Mouse (Mus musculus) stomach, embryonic 15.5 days (tissue): ENCODE results near the gene Omp. TPM values are rescaled to one million over a fixed set of nuclear protein-coding genes. Genes with fewer than 3 reads are reported as not detected.

Source experiments
- ATAC-seq: fragments of 200-750 bp; cut with Nextera tagmentation; 2 replicates; pipeline ENCODE4 v1.8.0; 2017; ENCODE audit warnings: low read depth, moderate number of reproducible peaks, moderate TSS enrichment; ENCODE audit not compliant: insufficient read depth, low FRiP score
- H3K27ac ChIP-seq: fragments of 300-500 bp; sonication (generic); 2 replicates; pipeline ENCODE4 v1.5.1; 2015; ENCODE audit warnings: mild to moderate bottlenecking, inconsistent platforms
- H3K27me3 ChIP-seq: fragments of 300-500 bp; sonication (generic); replicated peaks from 2 replicates; pipeline ENCODE4 v1.6.1; 2015; ENCODE audit warnings: inconsistent platforms
- H3K36me3 ChIP-seq: fragments of 300-500 bp; sonication (generic); 2 replicates; pipeline ENCODE4 v1.6.1; 2015; ENCODE audit warnings: inconsistent platforms
- H3K4me1 ChIP-seq: fragments of 300-500 bp; sonication (generic); 2 replicates; pipeline ENCODE4 v1.6.1; 2015; ENCODE audit warnings: inconsistent platforms
- H3K4me2 ChIP-seq: fragments of 300-500 bp; sonication (generic); 2 replicates; pipeline ENCODE4 v1.6.1; 2015; ENCODE audit warnings: mild to moderate bottlenecking, inconsistent platforms
- H3K4me3 ChIP-seq: fragments of 300-500 bp; sonication (generic); replicated peaks from 2 replicates; pipeline ENCODE4 v1.5.1; 2015; ENCODE audit warnings: inconsistent platforms
- H3K9ac ChIP-seq: fragments of 300-500 bp; sonication (generic); 2 replicates; pipeline ENCODE4 v1.6.1; 2015; ENCODE audit warnings: inconsistent platforms
- H3K9me3 ChIP-seq: fragments of 300-500 bp; sonication (generic); 2 replicates; pipeline ENCODE4 v1.6.1; 2016; ENCODE audit warnings: inconsistent platforms
- WGBS: fragments of 180-500 bp; shearing (Covaris S2); methylation state at CpG from one replicate; pipeline ENCODE4 v1.1.7; 2015; 5-methylcytosine and 5-hydroxymethylcytosine counted together
- polyA plus RNA-seq: library from polyadenylated mRNA; unstranded; fragments of >200 nt; fragmentation: Nextera tagmentation; extraction: Ambion mirVana; gene quantifications from 2 replicates; pipeline ENCODE4 v1.2.1, GENCODE M21; 2015

The Omp gene
- polyA plus RNA-seq, 1 experiment from 2014 or later, result 0.68 TPM

DNA sequence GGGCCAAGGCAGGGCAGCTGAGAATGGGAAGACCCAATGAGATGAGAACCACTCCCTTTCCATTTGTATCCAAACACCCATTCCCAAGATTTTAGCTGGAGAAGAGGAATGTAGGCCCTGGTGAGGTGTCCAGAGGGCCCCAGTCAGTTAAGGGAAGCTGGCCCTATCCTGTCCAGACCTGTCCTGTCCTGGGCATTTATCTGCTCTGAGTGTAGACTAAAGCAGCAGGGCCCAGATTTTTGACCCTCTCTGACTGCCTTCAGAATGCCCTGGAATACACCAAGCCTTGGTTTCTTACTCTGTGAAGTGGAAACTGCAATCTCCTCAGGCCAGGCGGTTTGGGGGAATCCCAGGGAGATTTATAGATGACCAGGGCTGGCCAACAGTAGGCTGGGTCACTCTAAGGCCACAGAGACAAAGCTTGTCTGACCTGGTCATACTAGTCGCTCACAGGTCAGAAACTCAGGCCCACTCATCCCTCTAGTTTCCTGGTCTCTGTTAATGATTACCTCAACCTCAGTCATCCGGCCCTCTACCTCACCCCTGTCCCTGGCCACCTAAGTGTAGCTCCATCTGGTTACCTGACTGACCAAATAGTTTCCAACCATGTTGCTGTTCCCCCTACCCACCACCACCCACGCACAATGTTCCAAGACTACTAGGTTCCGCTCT lies 33.4 kb upstream of the Omp start:
- peak overlapping the region; percentile 85 for H3K4me2 ChIP-seq
- peak; percentile 6; the same call in 1 of the 2 replicates for ATAC-seq
- peak overlapping the region; percentile 87 for H3K27ac ChIP-seq
- no peaks in the 10 kb centered on the region for H3K27me3 ChIP-seq
- H3K4me3 ChIP-seq, result peak overlapping the region; percentile 82
- H3K36me3 ChIP-seq, result no peaks in the 10 kb centered on the region
- H3K4me1 ChIP-seq, result peaks cover 9% of the 10 kb centered on the region; the same call in 1 of the 2 replicates
- WGBS, result 70% methylated on average over 5 of the region's 5 CpGs
- peak overlapping the region; percentile 37; the same call in 1 of the 2 replicates for H3K9ac ChIP-seq
- H3K9me3 ChIP-seq, result no peaks in the 10 kb centered on the region

DNA sequence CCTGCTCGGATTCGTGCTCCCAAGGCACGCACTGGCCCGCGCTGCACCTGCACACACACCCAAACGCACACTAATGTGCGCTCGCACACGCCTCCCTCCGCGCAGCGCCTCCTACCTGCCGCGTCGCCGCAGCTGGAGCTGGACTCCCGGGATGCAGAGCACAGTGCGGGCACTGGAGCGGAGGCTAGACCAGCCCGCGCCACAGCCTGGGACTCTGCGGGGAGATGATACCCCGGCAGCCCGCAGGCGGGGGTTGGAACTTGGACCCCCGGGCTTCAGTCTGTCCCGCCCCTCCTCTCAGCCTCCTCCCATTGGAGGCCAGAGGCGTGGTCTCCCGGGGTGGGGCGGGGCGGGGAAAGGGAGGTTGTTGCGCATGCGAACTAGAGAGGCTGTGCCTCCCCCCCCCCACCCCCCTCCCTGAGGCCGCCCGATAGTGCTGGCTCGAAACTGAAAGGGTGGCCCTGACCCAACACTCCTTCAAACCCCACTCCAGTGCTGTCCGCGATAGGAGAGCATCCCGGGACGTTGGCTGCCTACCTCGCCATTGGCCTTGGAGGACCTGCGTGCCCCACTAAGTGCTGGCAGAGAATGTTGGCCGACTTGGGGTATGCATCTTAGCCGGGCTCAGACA lies 32.7 kb upstream of the Omp start, which contains the start of gene Capn5:
Capn5 (minus strand) TSS at position 346 of the 631 bp plus-strand sequence.
- Histone ChIP-seq H3K9me3 (no peaks in the 10 kb centered on the region), H3K27ac (peak within 1 kb of the TSS; percentile 87), H3K4me3 (peak within 1 kb of the TSS; percentile 82), H3K4me2 (peak within 1 kb of the TSS; percentile 85), H3K27me3 (no peaks in the 10 kb centered on the region), H3K9ac (peak within 1 kb of the TSS; percentile 50), H3K36me3 (no peaks in the 10 kb centered on the region), H3K4me1 (peaks cover 14% of the 10 kb centered on the region; the same call in 1 of the 2 replicates)
- ATAC-seq, result peak; percentile 82
- 2% methylated on average over 41 of the region's 44 CpGs for WGBS

DNA sequence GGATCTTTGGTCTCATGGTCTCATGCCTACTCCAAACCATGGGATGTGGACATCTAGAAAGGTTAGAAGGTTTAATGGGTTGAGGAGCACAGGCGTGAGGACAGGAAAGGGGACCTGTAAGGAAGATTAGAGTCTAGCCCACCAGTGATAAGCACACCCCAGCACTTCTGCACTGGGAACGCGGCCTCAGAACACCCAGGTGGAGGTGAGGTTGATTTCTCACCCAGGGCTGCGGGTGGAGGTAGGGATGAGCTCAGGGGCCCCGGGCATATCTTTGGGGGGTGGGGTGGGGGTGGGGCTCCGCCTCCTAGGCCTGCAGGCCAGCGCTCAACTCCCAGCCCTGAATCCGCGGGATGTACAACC lies 32.2 kb upstream of the Omp start:
- H3K9me3 ChIP-seq, result no peaks in the 10 kb centered on the region
- peak overlapping the region; percentile 85 for H3K4me2 ChIP-seq
- peak overlapping the region; percentile 50 for H3K9ac ChIP-seq
- no peak for ATAC-seq
- peaks cover 18% of the 10 kb centered on the region; the same call in 1 of the 2 replicates for H3K4me1 ChIP-seq
- peak overlapping the region; percentile 82 for H3K4me3 ChIP-seq
- no peaks in the 10 kb centered on the region for H3K36me3 ChIP-seq
- 4% methylated on average over 9 of the region's 9 CpGs for WGBS
- peak overlapping the region; percentile 87 for H3K27ac ChIP-seq
- H3K27me3 ChIP-seq, result no peaks in the 10 kb centered on the region

DNA sequence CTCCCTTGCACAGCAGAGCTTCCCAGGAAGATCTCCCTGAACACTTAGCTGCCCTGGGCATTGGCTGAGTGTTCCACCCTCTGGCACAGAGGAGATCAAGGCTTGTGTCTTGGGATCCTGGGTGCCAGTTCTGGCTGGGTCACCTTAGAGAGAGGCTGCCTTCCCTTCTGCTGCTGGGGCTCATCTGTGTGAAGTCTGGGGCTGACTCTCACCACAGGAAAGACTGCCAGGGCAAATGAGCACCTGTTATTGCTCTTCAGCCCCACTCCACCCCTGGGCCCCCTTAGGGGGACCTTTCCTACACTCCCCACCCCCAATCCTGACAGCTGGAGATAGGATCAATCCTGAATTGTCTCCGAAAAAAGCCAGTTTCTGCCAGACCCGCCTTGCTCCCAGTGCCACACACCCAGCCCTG lies 31.8 kb upstream of the Omp start:
- 25% methylated on average over 2 of the region's 2 CpGs for WGBS
- peak overlapping the region; percentile 12; the same call in 1 of the 2 replicates for H3K9ac ChIP-seq
- ATAC-seq, result no peak

DNA sequence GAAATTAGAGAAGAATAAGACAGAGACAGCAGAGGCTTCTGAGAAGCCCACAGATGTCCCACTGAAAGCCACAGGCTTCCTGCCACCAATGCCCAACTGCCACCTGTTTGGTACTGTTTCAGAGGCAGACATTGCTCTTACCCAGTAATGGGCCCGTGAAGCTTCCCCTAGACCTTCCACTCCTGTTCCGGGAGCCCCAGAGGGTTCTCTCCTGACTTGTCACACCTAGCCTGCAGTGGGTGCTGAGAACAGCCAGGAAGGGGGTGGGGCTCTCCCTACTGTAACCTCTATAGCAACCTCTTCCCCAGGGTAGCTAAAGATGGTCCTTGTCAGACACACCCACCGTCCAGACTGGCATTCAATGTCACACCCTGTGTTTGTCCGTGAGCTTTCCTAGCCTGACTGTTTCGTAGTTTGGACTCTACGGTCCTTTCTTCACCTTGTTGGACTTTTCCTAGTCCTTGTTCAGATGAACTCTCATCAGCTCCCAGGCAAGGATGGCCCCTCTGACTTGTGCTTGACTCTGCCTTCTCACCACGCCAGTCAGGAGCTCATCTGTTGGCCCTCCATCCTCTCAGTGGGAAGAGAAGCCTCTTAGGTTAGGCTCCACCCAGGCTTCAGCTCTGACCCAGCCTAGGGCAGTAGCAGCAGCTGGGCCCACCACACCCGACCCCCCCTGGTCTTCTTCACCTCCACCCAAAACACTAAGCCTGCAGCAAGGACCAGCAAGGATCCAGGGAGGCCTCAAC lies 31.2 kb upstream of the Omp start:
- peak overlapping the region; percentile 82 for H3K4me3 ChIP-seq
- H3K9ac ChIP-seq, result peak overlapping the region; percentile 12; the same call in 1 of the 2 replicates
- no peaks in the 10 kb centered on the region for H3K9me3 ChIP-seq
- H3K36me3 ChIP-seq, result no peaks in the 10 kb centered on the region
- ATAC-seq, result 0 out of 2 replicates have a peak, but pooled peaks have one; percentile 20
- WGBS, result 55% methylated on average over 8 of the region's 8 CpGs
- no peak overlapping the region for H3K27ac ChIP-seq
- peaks cover 26% of the 10 kb centered on the region for H3K4me1 ChIP-seq
- H3K27me3 ChIP-seq, result no peaks in the 10 kb centered on the region
- peak overlapping the region; percentile 85 for H3K4me2 ChIP-seq

More for the DNA sequence above, 31.8 kb upstream of the Omp start:
- Histone ChIP-seq H3K9me3 (no peaks in the 10 kb centered on the region), H3K4me1 (peaks cover 22% of the 10 kb centered on the region; the same call in 1 of the 2 replicates), H3K27ac (peak overlapping the region; percentile 87; the same call in 1 of the 2 replicates), H3K4me2 (peak overlapping the region; percentile 85), H3K27me3 (no peaks in the 10 kb centered on the region), H3K4me3 (peak overlapping the region; percentile 82), H3K36me3 (no peaks in the 10 kb centered on the region)

DNA sequence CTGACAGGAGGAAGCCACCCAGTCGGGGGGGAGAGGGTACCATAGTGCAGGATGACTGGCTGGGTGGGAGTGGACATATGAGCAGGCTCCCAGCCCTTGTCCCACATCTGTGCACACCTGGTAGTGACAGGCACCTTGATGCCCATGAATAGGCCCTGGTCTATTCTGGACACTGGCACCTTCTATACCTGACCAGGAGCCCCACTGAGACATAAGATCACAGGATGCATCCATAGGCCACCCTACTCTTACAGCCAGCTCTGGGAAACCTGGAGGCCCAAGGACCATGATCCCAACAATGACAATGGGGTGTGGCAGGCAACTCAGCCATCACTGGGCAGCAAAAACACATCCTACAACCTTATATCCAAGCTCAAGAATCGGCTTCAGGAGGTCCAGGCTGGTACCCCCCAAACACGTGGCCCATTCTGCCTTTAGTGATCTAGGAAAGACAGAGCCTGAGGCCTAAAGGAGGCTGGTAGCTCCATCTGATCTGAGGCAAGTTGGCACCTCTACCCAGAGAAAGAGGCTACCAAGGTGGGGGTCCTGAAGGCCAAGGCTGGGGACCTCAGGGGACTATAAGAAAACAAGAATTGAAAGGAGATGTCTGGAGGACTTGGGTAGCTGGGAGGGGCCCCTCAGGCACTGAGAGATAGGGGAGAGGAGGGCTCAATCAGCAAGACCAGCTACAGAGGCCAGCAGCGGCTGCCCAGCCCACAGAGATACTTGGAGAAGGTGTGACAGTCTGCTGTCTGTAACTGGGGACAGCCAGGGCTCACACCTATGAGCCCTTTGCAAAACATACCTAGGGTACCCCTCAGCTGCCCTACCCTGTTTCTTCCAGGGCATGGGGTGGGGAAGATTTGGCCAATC lies 29.8 kb upstream of the Omp start:
- peak; percentile 46; the same call in 1 of the 2 replicates for ATAC-seq
- peaks cover 35% of the 10 kb centered on the region for H3K4me1 ChIP-seq

DNA sequence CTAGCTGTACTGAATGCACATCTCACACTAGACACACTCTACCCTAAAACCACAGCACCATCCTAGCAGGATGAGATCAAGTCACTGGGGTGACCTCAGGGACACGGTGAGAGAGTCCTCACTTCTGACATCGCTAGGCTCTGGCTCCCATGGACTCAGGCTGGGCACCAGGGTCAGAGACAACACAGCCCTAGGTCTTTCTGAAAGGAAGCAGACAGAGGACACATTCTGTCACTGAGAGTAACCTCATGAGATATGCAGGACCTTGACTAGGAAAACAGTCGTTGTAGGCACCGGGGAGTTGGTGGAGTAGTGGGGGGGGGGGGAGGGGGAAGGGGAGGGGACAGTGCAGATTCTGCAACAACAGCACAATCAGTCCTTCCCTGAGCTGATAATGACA lies 28.1 kb upstream of the Omp start:
- Histone ChIP-seq H3K27me3 (no peaks in the 10 kb centered on the region), H3K4me3 (no peak overlapping the region), H3K4me2 (no peak overlapping the region), H3K36me3 (no peaks in the 10 kb centered on the region), H3K9me3 (no peaks in the 10 kb centered on the region), H3K27ac (0 out of 2 replicates have a peak overlapping the region, but pooled peaks have one; percentile 53), H3K9ac (no peak overlapping the region), H3K4me1 (peaks cover 35% of the 10 kb centered on the region)
- WGBS, result 50% methylated on average over 4 of the region's 4 CpGs
- ATAC-seq, result no peak

More for the DNA sequence above, 29.8 kb upstream of the Omp start:
- WGBS, result 64% methylated on average over 4 of the region's 4 CpGs
- no peak overlapping the region for H3K27ac ChIP-seq
- no peak overlapping the region for H3K4me3 ChIP-seq
- H3K4me2 ChIP-seq, result no peak overlapping the region
- no peak overlapping the region for H3K9ac ChIP-seq
- no peaks in the 10 kb centered on the region for H3K9me3 ChIP-seq
- no peaks in the 10 kb centered on the region for H3K36me3 ChIP-seq
- no peaks in the 10 kb centered on the region for H3K27me3 ChIP-seq

DNA sequence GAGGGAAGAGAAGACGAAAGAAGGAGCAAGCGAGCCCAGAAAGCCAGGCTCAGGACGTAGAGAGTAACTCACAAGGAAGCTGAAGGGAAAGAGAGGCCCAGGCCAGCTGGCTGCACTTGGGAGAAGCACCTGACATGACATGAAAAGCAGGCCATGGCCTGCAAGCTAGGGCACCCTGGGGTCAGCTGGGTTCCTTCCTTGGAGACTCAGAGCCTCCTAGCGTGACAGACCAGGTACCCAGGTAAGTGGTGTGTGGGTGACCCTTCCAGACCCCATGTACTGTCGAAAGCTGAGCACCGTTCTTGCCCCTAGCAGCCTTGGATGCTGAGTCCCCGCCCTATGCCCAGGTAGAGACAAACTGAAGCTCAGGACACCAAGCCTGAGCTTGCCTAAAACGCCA lies 27.4 kb upstream of the Omp start:
- Histone ChIP-seq H3K4me2 (no peak overlapping the region; the same call in 1 of the 2 replicates), H3K36me3 (no peaks in the 10 kb centered on the region), H3K4me1 (peaks cover 34% of the 10 kb centered on the region), H3K9ac (no peak overlapping the region), H3K9me3 (no peaks in the 10 kb centered on the region), H3K4me3 (no peak overlapping the region), H3K27ac (peak overlapping the region; percentile 53; the same call in 1 of the 2 replicates), H3K27me3 (no peaks in the 10 kb centered on the region)
- no peak for ATAC-seq
- WGBS, result 72% methylated on average over 8 of the region's 8 CpGs

DNA sequence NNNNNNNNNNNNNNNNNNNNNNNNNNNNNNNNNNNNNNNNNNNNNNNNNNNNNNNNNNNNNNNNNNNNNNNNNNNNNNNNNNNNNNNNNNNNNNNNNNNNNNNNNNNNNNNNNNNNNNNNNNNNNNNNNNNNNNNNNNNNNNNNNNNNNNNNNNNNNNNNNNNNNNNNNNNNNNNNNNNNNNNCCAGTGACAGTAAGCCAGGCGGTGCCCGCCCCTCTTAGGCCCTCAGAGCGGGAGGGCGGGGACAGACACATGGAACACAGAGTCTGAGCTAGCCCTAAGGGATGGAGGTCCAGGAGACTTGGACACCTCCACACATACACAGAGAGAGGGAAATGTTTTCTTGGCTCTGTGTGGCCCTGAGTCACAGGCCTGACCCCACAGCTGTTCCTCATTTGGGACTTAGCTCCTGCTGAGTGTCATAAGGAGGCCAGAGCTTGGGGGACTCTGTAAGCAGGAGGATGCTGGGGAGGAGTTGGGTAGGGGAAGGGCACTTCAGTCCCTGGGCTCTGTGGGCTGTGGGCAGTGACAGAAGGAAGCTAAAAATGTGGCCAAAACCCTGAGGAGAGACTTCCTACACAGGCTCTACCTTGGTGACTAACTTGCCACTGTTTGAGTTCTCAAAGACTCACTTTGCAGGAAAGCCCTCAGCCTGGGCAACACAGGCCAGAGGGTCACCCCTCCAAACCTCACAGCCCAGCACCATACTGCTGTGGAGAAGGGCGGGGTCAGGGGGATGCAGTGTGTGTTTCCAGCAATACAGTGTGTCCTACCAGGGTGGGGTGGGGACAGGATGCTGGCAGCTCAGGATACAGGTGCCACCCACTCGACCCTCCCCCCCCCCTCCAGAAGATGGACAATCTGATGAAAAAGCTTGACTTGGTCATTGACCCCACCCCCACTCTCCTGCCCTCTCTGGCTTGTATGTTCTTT lies 26.1 kb upstream of the Omp start:
- ATAC-seq, result peak; percentile 84

DNA sequence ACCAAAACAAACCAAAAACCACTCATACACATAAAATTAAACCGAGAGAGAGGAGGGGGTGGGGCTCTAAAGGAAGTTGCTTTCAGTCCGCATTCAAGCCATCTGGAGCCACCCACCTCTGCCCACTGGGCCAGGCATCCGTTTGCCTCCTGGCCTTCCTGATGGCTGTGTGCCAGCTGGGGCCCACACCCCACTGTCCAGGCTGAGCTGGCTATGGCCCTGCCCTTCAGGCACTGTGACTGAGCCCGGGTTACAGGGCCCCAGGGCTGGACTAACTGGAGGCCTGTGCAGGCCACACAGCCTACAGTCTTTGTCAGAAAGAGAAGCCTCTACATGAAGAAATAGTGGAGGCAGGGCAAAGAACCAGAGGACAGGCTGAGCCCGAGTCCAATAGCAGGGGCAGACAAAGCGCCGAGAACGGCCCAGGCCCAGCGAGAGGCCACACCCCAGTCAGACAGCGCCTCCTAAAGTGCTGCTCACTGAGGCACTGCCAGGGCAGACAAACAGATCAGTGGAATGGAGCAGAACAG lies 19.8 kb upstream of the Omp start:
- H3K36me3 ChIP-seq, result no peaks in the 10 kb centered on the region
- peak overlapping the region; percentile 30; the same call in 1 of the 2 replicates for H3K4me2 ChIP-seq
- peak; percentile 70 for ATAC-seq
- peaks cover 47% of the 10 kb centered on the region for H3K4me1 ChIP-seq
- 37% methylated on average over 10 of the region's 10 CpGs for WGBS
- H3K9me3 ChIP-seq, result no peaks in the 10 kb centered on the region
- H3K27me3 ChIP-seq, result no peaks in the 10 kb centered on the region
- peak overlapping the region; percentile 81 for H3K27ac ChIP-seq
- H3K4me3 ChIP-seq, result no peak overlapping the region
- no peak overlapping the region for H3K9ac ChIP-seq

More for the DNA sequence above, 26.1 kb upstream of the Omp start:
- no peak overlapping the region for H3K9ac ChIP-seq
- peak overlapping the region; percentile 77 for H3K27ac ChIP-seq
- 52% methylated on average over 6 of the region's 6 CpGs for WGBS
- H3K9me3 ChIP-seq, result no peaks in the 10 kb centered on the region
- H3K4me3 ChIP-seq, result no peak overlapping the region
- H3K4me1 ChIP-seq, result peaks cover 26% of the 10 kb centered on the region
- H3K4me2 ChIP-seq, result no peak overlapping the region
- no peaks in the 10 kb centered on the region for H3K27me3 ChIP-seq
- no peaks in the 10 kb centered on the region for H3K36me3 ChIP-seq
